Mouse (Mus musculus) urinary bladder, postnatal 14 days (tissue): ENCODE measurements at regions not wholly inside any gene's neighbourhood (a gene's known extent, or its start where the extent isn't known, plus 50 kb on each side); places are given as distances from the start of the nearest gene placed in this dataset.

Experiments
- DNase-seq: peaks from one replicate; pipeline ENCODE4 v3.0.0; 2021; ENCODE audit warnings: low spot score

GRCm38 (mm10) chr9:47438976-47439375, 91.0 kb upstream of the Cadm1 start:
- no peak for DNase-seq

DNA sequence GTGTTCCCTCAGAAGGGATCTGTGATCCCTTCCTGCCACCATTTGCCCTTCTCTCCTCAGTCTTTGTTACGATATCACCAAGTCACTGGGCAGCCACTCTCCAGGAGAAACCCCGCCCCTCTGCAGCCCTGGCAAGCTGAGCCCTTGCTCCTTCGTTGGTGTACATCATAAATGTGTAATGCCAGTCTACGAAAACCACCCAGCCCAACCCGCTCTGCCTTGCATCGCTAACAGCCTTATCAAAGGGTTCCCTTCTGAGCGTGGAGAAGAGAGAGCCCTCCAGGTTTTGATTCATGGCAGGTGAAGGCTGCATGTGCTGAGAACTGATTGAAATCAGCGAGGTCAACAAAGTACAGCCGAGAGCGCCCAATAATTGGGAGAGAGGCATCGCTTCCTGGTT, 90.5 kb upstream of the Cadm1 start:
- peak; percentile 34 for DNase-seq

- no peak for DNase-seq
Measured at GRCm38 (mm10) chr9:47440128-47440527, 89.8 kb upstream of the Cadm1 start.

- DNase-seq: no peak
Measured at GRCm38 (mm10) chr9:47441155-47441554, 88.8 kb upstream of the Cadm1 start.

- no peak for DNase-seq
Measured at GRCm38 (mm10) chr9:47444168-47444567, 85.8 kb upstream of the Cadm1 start.

DNA sequence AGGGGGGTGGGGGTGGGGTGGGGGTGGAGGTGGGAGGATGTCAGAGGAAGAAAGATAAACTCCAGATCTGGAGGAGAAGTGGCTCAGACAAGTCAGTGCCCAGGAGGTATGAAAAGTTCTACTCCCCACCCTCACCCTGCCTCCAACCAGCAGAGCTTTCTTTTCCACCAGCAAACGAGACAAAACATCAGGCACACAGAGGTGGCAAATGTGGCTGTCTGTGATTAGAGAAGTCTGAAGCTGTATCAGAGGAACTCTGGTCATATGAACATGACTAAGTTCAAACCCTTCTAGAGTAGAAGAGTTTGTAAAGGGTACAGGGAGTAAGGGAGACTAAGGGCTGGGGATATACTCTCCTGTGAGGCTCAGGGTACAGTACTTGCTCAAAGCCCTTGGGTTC, 85.2 kb upstream of the Cadm1 start:
- DNase-seq: no peak

DNA sequence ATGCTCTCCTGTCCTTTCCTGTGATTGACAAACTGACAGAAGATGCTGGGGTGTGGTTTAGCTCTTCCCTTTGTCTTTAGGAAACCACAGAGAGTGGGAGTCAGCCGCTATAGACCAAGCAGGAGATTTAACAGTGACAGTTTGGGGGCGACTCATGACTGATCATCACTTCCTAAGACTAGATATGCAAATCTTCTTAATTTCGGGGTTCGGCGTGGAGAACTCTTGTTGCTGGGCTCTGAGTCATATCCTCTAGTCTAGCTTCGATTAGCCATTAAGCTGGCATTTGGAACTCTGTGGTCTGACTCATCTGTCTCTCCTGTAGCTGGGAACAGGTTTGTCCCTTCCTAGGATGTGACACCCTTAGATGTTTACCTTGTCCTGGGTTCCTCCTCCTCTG, 84.6 kb upstream of the Cadm1 start:
- no peak for DNase-seq

DNA sequence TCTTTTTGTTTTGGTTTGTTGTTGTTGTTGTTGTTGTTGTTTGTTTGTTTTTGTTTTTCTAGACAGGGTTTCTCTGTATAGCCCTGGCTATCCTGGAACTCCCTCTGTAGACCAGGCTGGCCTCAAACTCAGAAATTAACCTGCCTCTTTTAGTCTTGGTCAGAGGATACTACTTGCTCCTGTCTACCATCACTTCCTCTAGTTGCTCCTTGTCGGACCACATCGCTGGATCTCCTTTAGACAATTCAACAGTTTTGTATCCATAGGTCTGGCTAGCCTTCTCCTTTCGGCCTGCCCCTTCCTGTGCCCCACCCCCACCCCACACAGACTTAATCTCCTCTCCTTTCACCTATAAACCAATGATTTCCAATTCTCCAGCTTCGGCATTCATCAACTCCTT, 77.2 kb upstream of the Cadm1 start:
- DNase-seq: no peak

GRCm38 (mm10) chr9:47458721-47459418, 71.1 kb upstream of the Cadm1 start:
- DNase-seq: no peak

- DNase-seq: no peak
Measured at GRCm38 (mm10) chr9:47459461-47460049, 70.4 kb upstream of the Cadm1 start.

DNA sequence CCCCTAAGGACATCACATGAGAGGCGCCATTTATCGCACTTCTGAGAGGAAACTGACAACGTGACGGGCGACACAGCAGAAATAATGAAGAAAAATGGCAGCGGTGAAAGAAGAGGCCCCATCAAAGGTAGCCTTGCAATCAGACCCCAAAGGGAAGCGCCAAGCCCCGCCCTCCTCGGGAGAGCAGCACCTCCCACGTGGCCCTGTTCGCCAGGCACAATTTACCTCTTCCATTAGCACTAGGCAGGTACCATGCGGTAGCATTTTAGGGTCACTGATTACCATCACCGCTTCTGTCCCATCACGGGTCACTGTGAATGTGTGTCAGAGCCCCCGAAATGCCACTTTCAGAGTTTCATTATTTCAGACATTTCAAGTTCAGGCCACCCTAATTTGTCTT, 69.7 kb upstream of the Cadm1 start:
- no peak for DNase-seq

GRCm38 (mm10) chr9:47461915-47462314, 68.1 kb upstream of the Cadm1 start:
- no peak for DNase-seq

GRCm38 (mm10) chr9:47466767-47467166, 63.2 kb upstream of the Cadm1 start:
- DNase-seq: peak; percentile 34

DNA sequence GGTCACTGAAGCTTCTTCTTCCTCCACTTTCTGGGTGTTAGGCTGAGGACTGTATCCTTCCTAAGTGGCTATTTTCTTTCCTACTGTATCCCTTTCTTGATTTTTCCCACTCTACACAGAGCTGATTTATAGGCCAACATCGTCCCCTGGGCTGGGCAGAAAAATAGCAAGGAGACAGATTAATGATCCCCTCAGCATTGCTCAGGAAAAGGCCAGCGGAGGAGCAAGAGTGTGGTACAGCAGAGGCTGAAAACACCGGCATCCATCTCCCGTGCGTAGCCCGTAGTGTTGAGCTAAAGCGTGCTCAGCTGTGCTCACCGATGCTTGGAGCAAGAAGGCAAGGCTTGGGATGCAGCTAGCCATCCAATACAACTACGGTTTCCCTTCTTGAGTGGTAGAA, 62.2 kb upstream of the Cadm1 start:
- DNase-seq: no peak

- DNase-seq: no peak
Measured at GRCm38 (mm10) chr9:47469576-47469975, 60.4 kb upstream of the Cadm1 start.

DNA sequence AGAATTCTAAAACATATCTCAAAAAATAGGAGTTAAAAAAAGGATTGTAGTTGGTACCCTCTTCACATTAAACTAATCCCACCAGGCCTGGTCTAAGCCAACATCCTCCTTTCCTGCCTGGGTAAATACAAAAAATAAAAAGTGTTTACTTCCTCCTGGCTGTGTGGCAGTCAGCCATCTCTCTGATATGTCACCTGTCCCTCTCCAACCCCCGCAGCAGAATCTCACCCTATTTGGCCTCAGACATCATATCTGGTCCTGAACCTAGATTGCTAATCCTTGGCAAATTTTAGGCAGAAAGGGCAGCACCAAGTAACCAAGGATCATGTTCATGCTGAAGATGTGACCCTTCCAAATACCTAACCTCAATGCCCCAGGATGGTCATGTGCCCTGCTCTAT, 59.2 kb upstream of the Cadm1 start:
- DNase-seq: no peak

DNA sequence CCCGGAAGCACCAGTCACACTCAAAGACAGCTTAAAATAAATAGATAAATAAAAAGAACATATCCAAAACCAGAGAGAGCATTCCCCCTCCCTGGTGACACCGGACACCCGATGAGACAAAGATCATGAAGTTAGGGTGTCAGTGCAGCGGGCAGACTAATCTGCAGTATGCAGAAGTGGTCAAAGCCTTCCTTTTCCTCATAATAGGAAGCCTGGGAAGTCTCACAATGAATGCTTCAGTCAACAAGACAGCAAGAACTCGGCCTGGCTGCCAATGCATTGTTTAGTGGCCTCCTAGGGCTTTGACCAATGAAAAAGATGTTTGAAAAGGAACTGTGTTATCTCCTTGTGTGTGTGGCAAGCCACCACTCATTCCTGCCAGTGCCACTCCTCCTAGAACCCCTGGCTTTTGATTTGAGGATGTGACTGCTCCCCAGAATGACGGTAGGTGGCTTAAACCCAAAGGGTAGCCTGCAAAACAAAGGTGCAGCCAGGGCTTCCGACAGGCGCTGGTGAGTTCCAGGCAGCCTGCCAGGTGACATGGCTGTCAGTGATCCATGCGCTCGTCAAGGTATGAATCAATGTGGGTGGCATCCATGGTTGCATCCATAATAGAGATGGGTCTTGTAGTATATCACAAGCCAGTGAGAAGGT, 58.1 kb upstream of the Cadm1 start:
- DNase-seq: peak; percentile 30

DNA sequence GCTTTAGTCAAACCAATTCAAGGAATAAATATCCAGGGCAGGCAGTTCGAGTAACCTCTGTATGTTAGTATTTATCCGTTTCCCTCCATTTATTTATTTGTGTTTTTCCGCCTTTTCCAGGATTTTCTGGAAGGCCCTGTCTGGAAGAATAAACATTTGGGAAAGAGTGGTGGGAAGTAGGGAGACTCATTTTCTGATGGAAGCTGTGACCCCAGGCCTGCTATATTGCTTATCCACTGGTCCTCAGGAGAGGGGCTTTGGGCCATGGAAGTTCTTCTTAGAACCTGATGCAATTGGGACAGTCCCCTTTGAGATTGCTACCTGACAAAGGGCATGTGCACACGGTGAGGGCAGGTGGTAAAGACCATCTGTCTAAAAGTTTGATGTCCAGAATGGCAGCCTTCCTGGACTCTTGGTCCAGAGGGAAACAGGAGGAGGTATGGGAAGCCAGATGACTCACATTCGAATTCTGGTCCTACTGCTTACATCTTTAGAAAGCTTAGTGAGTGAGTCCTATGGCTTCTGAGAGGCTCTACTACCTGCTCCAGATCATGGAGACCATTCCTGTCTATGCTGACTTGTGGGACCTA, 56.1 kb upstream of the Cadm1 start:
- DNase-seq: no peak

DNA sequence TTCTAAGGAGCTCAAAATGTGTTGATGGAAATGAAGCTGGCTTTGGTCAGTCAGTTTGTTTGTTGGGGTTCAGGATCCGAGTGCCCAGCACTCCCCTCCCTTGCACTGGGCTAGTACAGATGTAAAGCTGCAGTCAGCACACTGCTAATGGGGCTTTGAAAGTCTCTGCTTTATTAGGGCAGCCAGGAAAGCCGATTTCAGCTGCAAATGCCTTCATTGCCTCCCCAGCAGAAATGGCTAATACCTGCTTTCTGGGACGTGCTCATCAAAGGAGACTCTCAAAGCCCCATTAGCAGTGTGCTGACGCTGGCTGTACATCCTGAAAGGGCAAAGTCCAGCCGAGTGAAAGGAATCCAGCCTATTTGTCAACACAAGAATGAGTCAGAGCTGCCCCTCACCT, 55.2 kb upstream of the Cadm1 start:
- DNase-seq: no peak

DNA sequence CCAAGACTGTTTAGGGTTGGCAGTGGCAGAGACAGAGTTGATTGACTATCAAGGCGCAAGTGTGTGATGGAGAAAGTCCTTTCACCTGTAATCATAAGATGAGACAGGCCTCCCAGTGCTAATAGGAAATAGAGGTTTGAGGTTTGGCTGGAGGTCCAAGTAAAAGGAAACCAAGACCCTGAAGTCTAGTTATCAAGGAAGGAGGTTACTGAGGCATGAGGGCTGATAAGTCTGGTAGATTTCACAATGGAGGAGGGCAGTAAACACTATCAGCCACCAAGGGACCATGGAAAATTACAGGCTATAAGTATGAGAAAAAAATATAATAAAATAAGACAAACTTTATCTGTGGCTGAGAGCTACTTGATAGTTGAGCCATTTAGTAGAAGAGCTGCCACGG, 52.1 kb upstream of the Cadm1 start:
- DNase-seq: no peak
